Mouse (Mus musculus) embryonic facial prominence, embryonic 14.5 days (tissue): ENCODE measurements around the gene Igtp. TPM values are rescaled to one million over a fixed set of nuclear protein-coding genes. Genes with fewer than 3 reads are reported as not detected.
"Not testable (repeated sequence)": the region's sequence is repeated elsewhere in the genome, so short reads cannot be mapped to it uniquely, and the experiment has no call there.

Experiments used
- ATAC-seq: fragments of 200-750 bp; cut with Nextera tagmentation; 2 replicates; pipeline ENCODE4 v1.8.0; 2017; ENCODE audit warnings: low read depth, moderate number of reproducible peaks, moderate TSS enrichment
- DNase-seq: peaks from one replicate; pipeline ENCODE4 v3.0.0-alpha.2; 2015; ENCODE audit warnings: low spot score
- H3K27ac ChIP-seq: fragments of 300-500 bp; sonication (generic); replicated peaks from 2 replicates; pipeline ENCODE4 v1.5.1; 2014; ENCODE audit warnings: low read depth, mild to moderate bottlenecking, low read length, moderate library complexity
- H3K27me3 ChIP-seq: fragments of 300-500 bp; sonication (generic); replicated peaks from 2 replicates; pipeline ENCODE4 v1.6.1; 2014; ENCODE audit warnings: low read length; ENCODE audit not compliant: control insufficient read depth, insufficient read depth
- H3K36me3 ChIP-seq: fragments of 300-500 bp; sonication (generic); 2 replicates; pipeline ENCODE4 v1.6.1; 2014; ENCODE audit warnings: low read length, mixed read lengths; ENCODE audit not compliant: control insufficient read depth, insufficient read depth
- H3K4me1 ChIP-seq: fragments of 300-500 bp; sonication (generic); 2 replicates; pipeline ENCODE4 v1.6.1; 2014; ENCODE audit warnings: antibody characterized with exemption, low read length; ENCODE audit not compliant: control insufficient read depth, insufficient read depth
- H3K4me2 ChIP-seq: fragments of 300-500 bp; sonication (generic); 2 replicates; pipeline ENCODE4 v1.6.1; 2014; ENCODE audit warnings: low read depth, mild to moderate bottlenecking, low read length, moderate library complexity, mixed read lengths
- H3K4me3 ChIP-seq: fragments of 300-500 bp; sonication (generic); 2 replicates; pipeline ENCODE4 v1.5.1; 2014; ENCODE audit warnings: low read depth, mild to moderate bottlenecking, low read length
- H3K9ac ChIP-seq: fragments of 300-500 bp; sonication (generic); 2 replicates; pipeline ENCODE4 v1.6.1; 2014; ENCODE audit warnings: low read depth, mild to moderate bottlenecking, low read length, moderate library complexity, mixed read lengths
- H3K9me3 ChIP-seq: fragments of 300-500 bp; sonication (generic); 2 replicates; pipeline ENCODE4 v1.6.1; 2016; ENCODE audit warnings: low read length; ENCODE audit not compliant: control insufficient read depth
- WGBS: fragments of 180-500 bp; shearing (Covaris S2); extraction: QIAGEN DNeasy Blood & Tissue Kit; methylation state at CpG from one replicate; pipeline ENCODE4 v1.1.7; 2014; 5-methylcytosine and 5-hydroxymethylcytosine counted together
- polyA plus RNA-seq: library from polyadenylated mRNA; unstranded; fragments of >200 nt; fragmentation: Nextera tagmentation; extraction: Ambion mirVana; gene quantifications from 2 replicates; pipeline ENCODE4 v1.2.1, GENCODE M21; 2014

Gene Igtp
- polyA plus RNA-seq, 1 experiment from 2014 or later = 16.7 TPM

DNA sequence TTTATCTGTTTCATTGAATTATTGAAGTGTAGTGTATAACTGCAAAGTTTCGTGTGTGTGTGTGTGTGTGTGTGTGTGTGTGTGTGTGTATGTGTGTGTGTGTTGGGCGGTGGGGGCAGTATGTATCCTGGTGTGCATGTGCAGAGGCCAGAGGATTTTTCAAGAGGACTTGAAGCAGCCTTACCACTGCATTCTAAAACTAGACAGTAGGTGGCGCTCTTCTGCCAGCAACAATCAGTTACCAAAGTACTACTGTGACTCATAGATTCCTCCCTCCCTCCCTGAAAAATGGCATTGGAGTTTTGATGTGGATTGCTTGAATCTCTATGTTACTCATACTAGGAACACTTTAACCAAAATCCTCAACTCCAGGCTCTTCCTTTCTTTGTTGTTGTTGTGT, 19.8 kb upstream of the Igtp start:
- no peak overlapping the region for H3K4me3 ChIP-seq
- 12% methylated on average over 3 of the region's 3 CpGs for WGBS
- peak; percentile 33; the same call in 1 of the 2 replicates for ATAC-seq

DNA sequence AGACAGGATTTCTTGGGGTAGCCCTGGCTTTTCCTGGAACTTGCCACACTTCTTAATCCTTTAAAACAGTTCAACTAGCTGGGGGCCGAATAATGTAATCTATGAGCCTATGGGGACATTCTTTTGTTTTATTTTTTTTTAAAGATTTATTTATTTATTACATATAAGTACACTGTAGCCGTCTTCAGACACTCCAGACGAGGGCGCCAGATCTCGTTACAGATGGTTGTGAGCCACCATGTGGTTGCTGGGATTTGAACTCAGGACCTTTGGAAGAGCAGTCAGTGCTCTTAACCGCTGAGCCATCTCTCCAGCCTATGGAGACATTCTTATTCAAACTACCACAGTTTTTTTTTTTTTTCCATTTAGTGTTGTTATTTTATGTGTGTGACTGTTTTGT, 19.4 kb upstream of the Igtp start:
- not testable (repeated sequence) for ATAC-seq

More for the DNA sequence above, 19.8 kb upstream of the Igtp start:
- Histone ChIP-seq H3K36me3 (peaks cover 45% of the 10 kb centered on the region), H3K27me3 (no peaks in the 10 kb centered on the region), H3K4me1 (no peaks in the 10 kb centered on the region), H3K4me2 (no peak overlapping the region), H3K9ac (no peak overlapping the region), H3K27ac (no peak overlapping the region), H3K9me3 (no peaks in the 10 kb centered on the region)
- peak; percentile 88 for DNase-seq

DNA sequence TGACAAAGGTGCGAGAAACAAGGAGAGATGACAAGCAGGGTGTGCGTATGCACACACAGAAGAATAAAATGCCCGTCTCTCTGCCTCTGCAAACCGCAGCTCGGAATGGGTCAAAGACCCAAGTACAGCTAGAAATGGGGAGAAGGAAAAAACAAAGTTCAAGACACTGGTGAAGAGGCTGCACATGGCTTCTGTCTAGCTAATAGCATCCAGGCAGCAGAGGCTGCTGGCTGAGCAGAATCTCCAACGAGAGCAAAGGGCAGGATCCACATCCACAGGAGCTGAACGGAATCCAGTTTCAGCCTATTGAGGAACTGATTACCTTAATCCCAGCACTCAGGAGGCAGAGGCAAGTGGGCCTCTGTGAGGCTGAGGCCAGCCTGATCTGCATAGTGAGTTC, 18.6 kb upstream of the Igtp start:
- Histone ChIP-seq H3K4me2 (no peak overlapping the region), H3K9me3 (no peaks in the 10 kb centered on the region), H3K36me3 (peaks cover 33% of the 10 kb centered on the region), H3K27ac (no peak overlapping the region), H3K4me3 (no peak overlapping the region), H3K9ac (no peak overlapping the region), H3K4me1 (no peaks in the 10 kb centered on the region), H3K27me3 (no peaks in the 10 kb centered on the region)
- WGBS = 85% methylated on average over 7 of the region's 7 CpGs
- ATAC-seq = no peak
- DNase-seq = no peak

More for the DNA sequence above, 19.4 kb upstream of the Igtp start:
- not testable (repeated sequence) for H3K4me3 ChIP-seq, H3K4me1 ChIP-seq, H3K27ac ChIP-seq, H3K9me3 ChIP-seq, H3K27me3 ChIP-seq, DNase-seq, H3K9ac ChIP-seq, H3K4me2 ChIP-seq
- peaks cover 41% of the 10 kb centered on the region for H3K36me3 ChIP-seq
- 95% methylated on average over 6 of the region's 6 CpGs for WGBS

DNA sequence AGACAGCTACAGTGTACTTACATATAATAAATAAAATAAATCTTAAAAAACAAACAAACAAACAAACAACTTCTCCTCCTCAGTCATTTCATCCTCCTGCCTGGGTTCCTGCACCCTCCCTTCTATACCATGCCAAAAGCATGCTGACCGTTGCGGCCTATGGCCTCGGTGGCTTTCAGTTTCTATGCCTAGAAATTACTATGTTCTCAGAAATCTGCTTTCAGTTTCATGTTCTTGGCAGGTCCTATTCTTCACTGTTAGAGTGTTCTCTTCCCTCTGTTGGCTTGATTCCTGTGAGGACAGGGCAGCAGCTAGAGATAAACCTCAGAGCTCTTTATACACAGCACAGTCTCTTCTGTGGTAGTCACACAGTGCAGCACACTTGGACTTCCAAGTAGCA, 15.8 kb upstream of the Igtp start:
- no peak overlapping the region for H3K9ac ChIP-seq
- ATAC-seq = no peak
- 96% methylated on average over 3 of the region's 3 CpGs for WGBS
- no peaks in the 10 kb centered on the region for H3K4me1 ChIP-seq
- no peak overlapping the region for H3K4me2 ChIP-seq
- H3K27me3 ChIP-seq = no peaks in the 10 kb centered on the region
- no peak overlapping the region for H3K4me3 ChIP-seq
- H3K36me3 ChIP-seq = peaks cover 5% of the 10 kb centered on the region
- DNase-seq = no peak
- H3K9me3 ChIP-seq = no peaks in the 10 kb centered on the region
- H3K27ac ChIP-seq = no peak overlapping the region

DNA sequence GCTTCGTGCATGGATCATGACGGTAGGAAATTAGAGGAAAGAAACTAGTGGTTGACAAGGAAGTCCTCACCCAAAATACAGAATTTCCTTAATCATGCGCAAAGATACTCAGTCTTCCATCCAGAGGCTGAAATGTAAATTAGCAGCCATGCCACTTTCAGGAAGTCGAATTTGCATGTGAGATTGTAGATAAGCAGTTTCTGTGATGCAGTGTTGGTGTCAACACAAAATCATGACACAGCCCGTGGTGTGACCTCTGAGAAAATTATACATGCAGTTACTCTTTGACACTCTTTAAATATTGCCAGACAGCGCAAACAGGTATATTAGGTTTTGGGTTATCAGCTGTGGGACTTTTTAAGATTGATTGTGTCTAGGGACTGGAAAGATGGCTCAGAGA, 9.7 kb upstream of the Igtp start:
- H3K4me1 ChIP-seq = no peaks in the 10 kb centered on the region
- WGBS = 91% methylated on average over 6 of the region's 6 CpGs
- DNase-seq = no peak
- no peaks in the 10 kb centered on the region for H3K27me3 ChIP-seq
- ATAC-seq = no peak
- H3K36me3 ChIP-seq = no peaks in the 10 kb centered on the region
- no peak overlapping the region for H3K9ac ChIP-seq
- no peak overlapping the region for H3K27ac ChIP-seq
- no peak overlapping the region for H3K4me2 ChIP-seq
- no peaks in the 10 kb centered on the region for H3K9me3 ChIP-seq
- H3K4me3 ChIP-seq = no peak overlapping the region

DNA sequence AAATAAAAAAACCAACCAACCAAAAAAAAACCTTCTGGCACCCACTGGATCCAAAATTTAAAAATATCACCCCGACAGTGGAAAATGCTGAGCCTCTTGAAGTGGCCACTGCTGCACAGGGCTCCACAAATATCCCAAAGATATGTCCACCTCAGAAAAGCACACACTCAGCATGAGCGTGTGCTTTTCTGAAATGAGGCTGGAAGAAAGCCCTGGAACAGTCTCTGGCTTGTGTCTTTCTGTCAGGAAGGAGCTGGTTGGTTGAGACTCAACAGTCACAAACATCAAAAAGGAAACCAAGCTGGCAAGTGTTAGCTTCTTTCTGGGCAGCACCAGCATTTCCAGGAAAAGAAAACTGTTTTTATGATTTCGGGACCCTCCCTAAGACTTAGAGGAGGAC, 6.0 kb upstream of the Igtp start:
- Histone ChIP-seq H3K4me3 (no peak overlapping the region), H3K4me2 (no peak overlapping the region), H3K27ac (no peak overlapping the region), H3K27me3 (no peaks in the 10 kb centered on the region), H3K9ac (no peak overlapping the region), H3K9me3 (no peaks in the 10 kb centered on the region), H3K36me3 (no peaks in the 10 kb centered on the region), H3K4me1 (no peaks in the 10 kb centered on the region)
- DNase-seq = no peak
- 69% methylated on average over 3 of the region's 3 CpGs for WGBS
- no peak for ATAC-seq

DNA sequence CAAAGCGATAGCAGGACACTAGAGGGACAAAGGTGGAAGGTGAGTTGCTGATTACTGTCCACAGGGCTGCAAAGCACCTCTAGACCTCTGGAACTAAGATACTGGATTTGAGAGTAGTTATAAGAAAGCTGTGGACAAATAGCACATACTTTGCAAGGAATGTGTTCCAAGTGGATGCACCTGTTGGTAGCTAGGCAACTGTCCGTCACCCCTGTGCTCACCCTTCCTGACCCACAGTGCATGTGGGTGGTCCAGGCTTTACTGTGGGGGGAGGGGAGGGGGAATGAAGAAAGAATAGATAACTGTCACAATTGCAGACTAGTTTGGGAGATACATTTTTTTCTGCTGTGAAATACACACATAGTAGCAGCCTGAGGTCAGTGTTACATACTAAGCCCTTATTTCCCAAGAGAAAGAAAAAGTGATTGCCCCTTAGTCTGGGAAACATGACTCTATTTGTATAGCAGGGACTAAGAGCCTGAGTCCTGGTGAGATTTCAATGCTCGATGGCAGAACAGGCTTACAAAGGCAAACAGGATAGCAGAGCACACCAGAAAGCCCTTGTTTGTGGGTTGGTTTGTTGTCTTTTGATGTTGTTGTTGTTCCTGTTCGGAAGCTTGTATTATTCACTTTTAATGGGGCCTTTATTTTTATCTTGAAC, 5.4 kb upstream of the Igtp start:
- Histone ChIP-seq H3K36me3 (no peaks in the 10 kb centered on the region), H3K4me1 (no peaks in the 10 kb centered on the region), H3K9ac (no peak overlapping the region), H3K9me3 (no peaks in the 10 kb centered on the region), H3K4me2 (no peak overlapping the region), H3K27me3 (no peaks in the 10 kb centered on the region), H3K4me3 (no peak overlapping the region), H3K27ac (no peak overlapping the region)
- WGBS = 41% methylated on average over 4 of the region's 4 CpGs
- peak; percentile 9 for DNase-seq
- no peak for ATAC-seq

DNA sequence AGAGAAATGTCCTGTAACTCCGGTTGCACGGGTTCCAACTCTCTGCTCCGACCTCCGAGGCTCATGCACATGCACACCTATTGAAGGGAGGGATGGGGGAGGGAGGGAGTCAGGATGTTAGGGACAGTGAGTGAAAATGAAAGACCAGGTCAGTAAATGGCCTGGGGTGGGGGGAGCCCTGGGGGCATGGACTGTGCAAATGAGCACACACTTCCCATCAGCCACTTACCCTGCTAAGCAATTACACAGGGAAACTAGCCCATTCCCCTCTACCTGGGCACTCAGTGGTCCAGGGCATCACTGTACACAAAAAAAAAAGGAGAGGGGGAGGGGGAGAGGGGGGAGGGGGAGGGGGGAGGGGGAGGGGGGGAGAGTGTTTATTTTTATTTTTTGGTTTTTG, 693 bp upstream of the Igtp start:
- ATAC-seq = no peak
- Histone ChIP-seq H3K4me3 (peak overlapping the region; percentile 63), H3K4me2 (peak overlapping the region; percentile 62), H3K27ac (no peak overlapping the region), H3K27me3 (no peaks in the 10 kb centered on the region), H3K36me3 (no peaks in the 10 kb centered on the region), H3K9me3 (no peaks in the 10 kb centered on the region), H3K9ac (peak overlapping the region; percentile 56; the same call in 1 of the 2 replicates), H3K4me1 (no peaks in the 10 kb centered on the region)
- WGBS = 73% methylated on average over 4 of the region's 4 CpGs
- DNase-seq = no peak

DNA sequence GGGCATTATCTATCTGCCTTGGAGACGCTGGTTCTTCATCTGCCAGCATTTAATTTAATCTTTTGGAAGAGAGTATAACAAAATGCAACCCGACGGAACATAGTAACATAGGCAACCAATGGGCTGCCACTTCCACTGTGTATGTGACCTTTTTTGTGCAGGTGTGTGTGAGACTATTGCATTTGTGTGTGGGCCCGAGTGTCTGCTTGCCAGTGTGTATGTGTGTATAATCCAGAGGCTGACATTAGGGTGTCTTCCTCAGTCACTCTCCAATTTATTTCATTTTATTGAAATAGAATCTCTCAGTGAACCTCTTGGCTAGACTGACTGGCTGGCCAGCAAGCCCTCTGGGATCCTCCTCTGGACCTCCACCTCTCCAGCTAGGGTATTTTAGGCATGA, 870 bp downstream of the Igtp start:
- DNase-seq = no peak
- no peak overlapping the region for H3K4me2 ChIP-seq
- H3K27me3 ChIP-seq = no peaks in the 10 kb centered on the region
- H3K4me3 ChIP-seq = no peak overlapping the region
- 89% methylated on average over 4 of the region's 4 CpGs for WGBS
- no peak overlapping the region for H3K9ac ChIP-seq
- no peaks in the 10 kb centered on the region for H3K36me3 ChIP-seq
- H3K4me1 ChIP-seq = no peaks in the 10 kb centered on the region
- H3K27ac ChIP-seq = no peak overlapping the region
- no peaks in the 10 kb centered on the region for H3K9me3 ChIP-seq
- ATAC-seq = no peak
